Mouse (Mus musculus): ENCODE results near the gene Kbtbd4.
"Not testable (repeated sequence)": the region's sequence is repeated elsewhere in the genome, so short reads cannot be mapped to it uniquely, and the experiment has no call there.

Gene Kbtbd4

GRCm38 (mm10) chr2:90904076-90904855, at the start of gene Kbtbd4, which contains the start of gene Ndufs3:
Kbtbd4 (plus strand) TSS chr2:90904740.
Ndufs3 (minus strand) TSS chr2:90904827.
- DNase-seq (ENCODE audit: low spot score in 2 of 2), result peak; percentile 89

- no peak for DNase-seq (ENCODE audit: low spot score in 2 of 2)
Measured at GRCm38 (mm10) chr2:90861486-90861885, 43.1 kb upstream of the Kbtbd4 start.

GRCm38 (mm10) chr2:90864184-90864583, 40.4 kb upstream of the Kbtbd4 start:
- no peak for DNase-seq (ENCODE audit: low spot score in 2 of 2)

- DNase-seq (ENCODE audit: low spot score in 2 of 2), result peak; percentile 94 to 96
Measured at GRCm38 (mm10) chr2:90866524-90866923, 38.0 kb upstream of the Kbtbd4 start.

GRCm38 (mm10) chr2:90870136-90870601, 34.4 kb upstream of the Kbtbd4 start:
- peak; percentile 64 to 66 for DNase-seq (ENCODE audit: low spot score in 2 of 2)

- DNase-seq (ENCODE audit: low spot score in 2 of 2), result peak in 1 of 2 experiments; percentile 41
Measured at GRCm38 (mm10) chr2:90871180-90871961, 33.2 kb upstream of the Kbtbd4 start.

GRCm38 (mm10) chr2:90874025-90874424, 30.5 kb upstream of the Kbtbd4 start:
- no peak for DNase-seq (ENCODE audit: low spot score in 2 of 2)

GRCm38 (mm10) chr2:90875239-90875638, 29.3 kb upstream of the Kbtbd4 start:
- no peak for DNase-seq (ENCODE audit: low spot score in 2 of 2)

- no peak for DNase-seq (ENCODE audit: low spot score in 2 of 2)
Measured at GRCm38 (mm10) chr2:90877584-90878259, 26.8 kb upstream of the Kbtbd4 start.

GRCm38 (mm10) chr2:90879419-90879818, 25.1 kb upstream of the Kbtbd4 start:
- DNase-seq (ENCODE audit: low spot score in 2 of 2), result no peak

GRCm38 (mm10) chr2:90880144-90880785, 24.3 kb upstream of the Kbtbd4 start:
- no peak for DNase-seq (ENCODE audit: low spot score in 2 of 2)

GRCm38 (mm10) chr2:90881824-90882223, 22.7 kb upstream of the Kbtbd4 start:
- no peak for DNase-seq (ENCODE audit: low spot score in 2 of 2)

GRCm38 (mm10) chr2:90885218-90886041, 19.1 kb upstream of the Kbtbd4 start, which contains the start of gene C1qtnf4:
C1qtnf4 (plus strand) TSS chr2:90885860.
- peak; percentile 52 to 57 for DNase-seq (ENCODE audit: low spot score in 2 of 2)

GRCm38 (mm10) chr2:90886436-90886835, 18.1 kb upstream of the Kbtbd4 start:
- no peak for DNase-seq (ENCODE audit: low spot score in 2 of 2)

- no peak for DNase-seq (ENCODE audit: low spot score in 2 of 2)
Measured at GRCm38 (mm10) chr2:90887627-90888026, 16.9 kb upstream of the Kbtbd4 start.

- DNase-seq (ENCODE audit: low spot score in 2 of 2), result peak in 1 of 2 experiments; percentile 20
Measured at GRCm38 (mm10) chr2:90889550-90890548, 14.7 kb upstream of the Kbtbd4 start.

GRCm38 (mm10) chr2:90893673-90894298, 10.8 kb upstream of the Kbtbd4 start:
- DNase-seq (ENCODE audit: low spot score in 2 of 2), result no peak

GRCm38 (mm10) chr2:90894299-90894677, 10.3 kb upstream of the Kbtbd4 start:
- not testable (repeated sequence) for DNase-seq (ENCODE audit: low spot score in 2 of 2)

GRCm38 (mm10) chr2:90903398-90903797, 1.1 kb upstream of the Kbtbd4 start:
- no peak for DNase-seq (ENCODE audit: low spot score in 2 of 2)
